Mouse (Mus musculus) layer of hippocampus, adult 9-11 months (tissue): Measurements from ENCODE around the gene Ttc19.
"Not testable (repeated sequence)": the region's sequence is repeated elsewhere in the genome, so short reads cannot be mapped to it uniquely, and the experiment has no call there.

ENCODE experiments used
- DNase-seq: peaks from one replicate; pipeline ENCODE4 v3.0.0; 2022

The Ttc19 gene

GRCm38 (mm10) chr11:62285020-62285419, 3.7 kb downstream of the Ttc19 start:
- DNase-seq, result no peak

- DNase-seq, result no peak
Measured at GRCm38 (mm10) chr11:62287700-62288099, 6.4 kb downstream of the Ttc19 start.

- DNase-seq, result no peak
Measured at GRCm38 (mm10) chr11:62294121-62294520, 12.8 kb downstream of the Ttc19 start.

- no peak for DNase-seq
Measured at GRCm38 (mm10) chr11:62298883-62299282, 17.6 kb downstream of the Ttc19 start.

GRCm38 (mm10) chr11:62305866-62306265, 24.6 kb downstream of the Ttc19 start:
- no peak for DNase-seq

GRCm38 (mm10) chr11:62309296-62309695, 28.0 kb downstream of the Ttc19 start:
- DNase-seq, result no peak

GRCm38 (mm10) chr11:62314984-62315383, 33.7 kb downstream of the Ttc19 start:
- DNase-seq, result no peak

- DNase-seq, result peak; percentile 90
Measured at GRCm38 (mm10) chr11:62317746-62318145, 36.5 kb downstream of the Ttc19 start.

GRCm38 (mm10) chr11:62320097-62320496, 38.8 kb downstream of the Ttc19 start:
- no peak for DNase-seq

- DNase-seq, result no peak
Measured at GRCm38 (mm10) chr11:62323659-62324058, 42.4 kb downstream of the Ttc19 start.

- peak; percentile 18 for DNase-seq
Measured at GRCm38 (mm10) chr11:62331141-62331540, 49.9 kb downstream of the Ttc19 start.

GRCm38 (mm10) chr11:62332228-62332627, 51.0 kb downstream of the Ttc19 start:
- DNase-seq, result no peak

- no peak for DNase-seq
Measured at GRCm38 (mm10) chr11:62343002-62343401, 61.7 kb downstream of the Ttc19 start.

GRCm38 (mm10) chr11:62351948-62352347, 70.7 kb downstream of the Ttc19 start:
- no peak for DNase-seq

GRCm38 (mm10) chr11:62355216-62355615, 73.9 kb downstream of the Ttc19 start:
- no peak for DNase-seq

GRCm38 (mm10) chr11:62366879-62367278, 85.6 kb downstream of the Ttc19 start:
- DNase-seq, result no peak

GRCm38 (mm10) chr11:62369924-62370323, 88.7 kb downstream of the Ttc19 start:
- DNase-seq, result no peak

- no peak for DNase-seq
Measured at GRCm38 (mm10) chr11:62371776-62372175, 90.5 kb downstream of the Ttc19 start.

- DNase-seq, result not testable (repeated sequence)
Measured at GRCm38 (mm10) chr11:62377202-62377851, 96.1 kb downstream of the Ttc19 start.
